Mouse (Mus musculus) layer of hippocampus, adult 8-10 months (tissue): Measurements from ENCODE around the gene Zhx3. TPM values are rescaled to one million over a fixed set of nuclear protein-coding genes. Genes with fewer than 3 reads are reported as not detected.
A peak's percentile ranks its signal among the peaks of the same experiment; 100 is the strongest.

Experiments used
- DNase-seq, 2 experiments: peaks; one replicate each; pipeline ENCODE4 v3.0.0; 2022; ENCODE audit warnings: low spot score in 2 of 2
- total RNA-seq, 4 experiments: library from RNA; stranded (reverse); gene quantifications; 2 replicates each; pipeline ENCODE4 v1.2.4; 2022

Gene Zhx3
- 100 to 1,000 TPM in 2 of 4 experiments, 10 to 100 TPM in 2; 74.2 to 102 (median 92.4) TPM for total RNA-seq

DNA sequence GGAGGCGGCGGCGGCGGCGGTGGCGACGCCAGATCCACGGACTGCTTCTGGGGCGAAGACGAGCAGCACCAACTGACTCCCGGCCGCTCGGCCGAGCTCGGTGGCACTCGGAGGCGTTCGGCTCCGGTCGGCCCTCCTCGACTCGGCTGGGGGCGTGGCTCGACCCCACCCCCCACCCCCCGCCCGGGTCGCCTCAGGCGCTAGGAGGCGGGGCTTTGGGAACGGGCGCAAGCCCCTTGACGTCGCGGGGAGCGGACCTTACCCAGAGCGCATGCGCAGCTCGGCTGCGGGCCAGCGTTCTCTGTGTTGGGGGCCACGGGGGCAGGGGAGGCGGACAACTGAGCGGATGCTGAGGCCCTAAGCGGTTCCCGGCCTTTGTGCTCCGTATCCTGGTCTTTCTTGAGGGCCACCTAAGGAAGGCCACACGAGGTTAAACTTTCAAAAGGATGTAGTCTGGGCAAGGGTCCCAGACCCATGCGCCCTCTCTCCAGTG lies at the start of gene Zhx3:
Gene Zhx3 (minus strand): TSS at position 109 of the 493 bp plus-strand sequence.
- DNase-seq: peak; percentile 86 to 91

DNA sequence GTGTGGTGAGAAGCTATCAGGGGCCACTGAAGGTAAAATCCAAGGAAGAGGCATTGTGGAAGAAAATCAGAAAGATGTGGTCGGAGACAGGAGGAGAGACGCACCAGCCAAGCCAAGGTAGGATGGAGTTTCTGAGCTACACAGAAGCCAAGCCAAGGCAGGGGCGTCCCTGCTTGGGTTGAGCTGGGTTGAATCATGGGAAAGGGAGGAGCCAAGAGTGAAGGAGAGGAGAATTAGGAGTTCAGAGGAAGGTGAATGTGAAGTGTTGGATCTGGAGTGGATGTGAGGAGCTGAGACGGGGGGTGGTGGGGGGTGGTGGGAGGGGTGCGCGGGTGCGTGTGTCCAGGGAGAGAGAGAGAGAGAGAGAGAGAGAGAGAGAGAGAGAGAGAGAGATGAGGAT lies 48.5 kb upstream of the Zhx3 start:
- no peak for DNase-seq

DNA sequence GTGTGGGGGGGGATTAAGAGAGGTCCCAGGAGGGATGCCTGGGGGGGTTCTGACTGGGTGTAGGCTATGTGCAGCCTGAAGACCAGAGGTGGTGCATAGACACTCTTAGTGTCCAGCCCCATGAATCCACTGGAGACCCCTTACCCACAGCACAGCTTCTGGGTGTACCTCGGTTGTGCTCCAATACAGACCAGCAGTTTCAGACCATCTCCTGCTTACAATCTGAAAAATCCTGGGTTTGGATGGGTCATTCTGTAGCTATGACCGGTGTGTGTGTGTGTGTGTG lies 46.1 kb upstream of the Zhx3 start:
- no peak for DNase-seq

DNA sequence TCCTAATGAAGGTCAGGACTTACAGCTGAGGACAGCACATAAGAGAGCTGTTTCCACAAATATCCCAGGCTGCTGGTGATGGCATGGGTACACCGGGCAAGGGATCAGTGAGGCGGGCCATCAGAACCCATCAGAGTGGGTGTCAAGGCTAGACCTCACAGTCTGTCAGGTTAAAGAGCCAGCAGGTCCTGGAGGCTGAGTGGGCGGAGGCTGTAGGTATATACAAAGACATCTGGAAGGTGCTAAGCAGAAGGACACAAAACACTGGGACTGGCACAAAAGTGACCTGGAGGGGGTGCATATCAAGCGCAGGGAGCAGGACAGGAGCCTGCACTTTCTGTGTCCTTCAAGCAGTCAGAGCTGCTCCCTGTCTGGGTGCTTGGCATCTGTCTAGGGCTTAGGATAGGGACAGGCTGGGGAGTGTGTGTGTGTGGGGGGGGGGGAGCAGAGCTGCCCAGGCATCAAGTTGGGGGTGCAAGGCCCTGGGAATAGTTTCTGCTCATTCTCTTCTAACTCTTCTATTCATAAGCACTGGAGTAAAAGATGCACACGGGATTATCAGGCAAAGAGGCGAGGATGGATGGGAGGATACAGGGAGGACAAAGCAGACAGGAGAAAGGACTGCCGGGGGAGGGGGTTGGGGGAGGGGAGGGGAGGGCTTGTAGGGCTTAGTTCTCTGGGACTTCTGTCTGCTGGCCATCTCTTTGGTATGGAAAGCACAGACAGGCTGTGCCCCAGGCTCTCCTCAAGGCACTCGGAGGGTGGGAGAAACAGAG lies 45.5 kb upstream of the Zhx3 start:
- no peak for DNase-seq

DNA sequence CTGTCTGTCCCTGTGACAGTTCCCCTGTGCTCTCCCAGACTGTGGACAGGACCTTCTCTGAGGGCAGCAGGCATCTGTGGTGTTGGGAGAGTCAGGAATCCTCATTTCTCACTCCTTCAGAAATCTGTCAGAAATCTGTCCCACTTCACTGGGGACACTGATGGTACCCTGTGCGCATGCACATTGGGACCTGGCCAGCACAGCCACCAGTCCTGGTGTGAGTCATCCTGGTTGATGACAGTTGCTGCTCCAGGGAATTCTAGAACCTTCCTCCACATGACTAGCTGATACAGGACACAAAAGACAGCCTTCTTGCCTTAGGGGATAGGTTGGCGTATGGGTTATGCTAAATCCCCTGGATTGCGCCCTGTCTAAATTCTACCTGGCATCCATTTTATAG lies 44.5 kb upstream of the Zhx3 start:
- no peak for DNase-seq

DNA sequence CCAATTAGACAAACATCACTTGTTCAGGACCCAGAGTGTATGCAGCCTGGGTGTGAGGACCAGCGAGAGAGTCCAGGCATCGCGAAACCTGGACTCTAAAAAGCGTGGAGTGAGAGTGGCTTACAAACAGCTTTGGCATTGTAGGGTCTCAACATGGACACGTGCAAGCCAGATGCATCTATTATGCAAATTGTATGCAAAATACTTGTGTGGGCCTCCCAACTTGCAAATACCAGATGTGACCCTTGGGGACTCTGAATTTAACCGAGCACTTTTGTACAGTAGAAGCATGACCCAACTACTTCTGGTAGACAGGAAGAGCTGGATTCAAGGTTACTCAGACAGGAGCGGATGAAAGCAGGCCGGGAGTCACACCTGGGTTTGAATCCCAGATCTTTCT lies 43.9 kb upstream of the Zhx3 start:
- no peak for DNase-seq

DNA sequence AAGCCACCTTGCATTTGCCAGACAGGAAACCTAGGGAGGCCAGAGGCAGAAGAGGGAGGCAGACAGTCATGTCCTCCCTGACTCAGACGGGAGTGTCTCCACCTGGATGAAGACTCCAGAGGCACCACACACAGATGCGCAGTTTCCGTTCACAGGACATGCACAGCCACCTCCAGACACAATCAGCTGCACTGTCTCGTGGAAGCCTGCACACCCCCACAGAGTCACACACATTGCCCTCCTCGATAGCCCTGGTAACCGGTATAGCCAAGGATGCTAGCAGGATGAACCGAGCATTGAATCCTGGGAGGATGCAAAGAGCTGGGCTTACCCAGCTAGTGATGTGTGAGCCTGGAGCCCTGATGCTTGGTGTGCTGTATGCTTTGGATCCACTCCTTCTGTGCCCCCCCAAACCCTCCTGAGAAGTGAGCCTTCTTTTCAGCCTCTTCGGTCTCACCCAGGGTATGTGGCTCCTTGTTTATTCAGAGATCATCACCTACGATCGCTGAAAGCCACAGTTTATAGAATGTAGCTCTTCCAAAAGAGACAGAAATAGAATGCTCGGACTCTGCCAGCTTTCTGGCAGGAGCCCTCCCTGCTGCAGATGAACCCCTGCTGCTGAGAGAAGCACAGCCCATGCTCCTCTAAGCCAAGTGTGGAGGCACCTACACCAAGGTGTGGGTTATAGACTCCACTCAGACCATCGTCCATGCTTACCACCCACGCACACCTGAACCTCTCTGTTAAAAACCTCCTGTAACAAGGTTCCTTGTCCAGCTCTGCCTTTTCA lies 43.2 kb upstream of the Zhx3 start:
- no peak for DNase-seq

DNA sequence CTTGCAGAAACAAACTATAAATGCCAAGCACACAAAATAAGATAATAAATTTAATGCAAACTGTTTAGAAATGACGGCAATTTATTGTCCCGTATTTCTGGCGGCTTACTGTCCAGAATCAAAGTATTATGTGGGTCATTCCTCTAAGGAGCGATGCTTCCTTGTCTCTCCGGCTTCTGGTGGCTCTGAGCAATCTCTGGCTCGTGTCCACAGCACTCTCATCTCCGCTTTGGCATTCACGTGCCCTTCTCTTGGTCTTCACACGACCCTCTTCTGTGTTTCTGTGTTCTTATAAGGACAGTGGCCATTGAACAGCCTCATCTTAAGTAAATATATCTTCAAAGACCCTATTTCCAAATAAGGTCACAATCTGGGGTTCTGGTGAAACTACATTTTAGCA lies 41.9 kb upstream of the Zhx3 start:
- DNase-seq: no peak

DNA sequence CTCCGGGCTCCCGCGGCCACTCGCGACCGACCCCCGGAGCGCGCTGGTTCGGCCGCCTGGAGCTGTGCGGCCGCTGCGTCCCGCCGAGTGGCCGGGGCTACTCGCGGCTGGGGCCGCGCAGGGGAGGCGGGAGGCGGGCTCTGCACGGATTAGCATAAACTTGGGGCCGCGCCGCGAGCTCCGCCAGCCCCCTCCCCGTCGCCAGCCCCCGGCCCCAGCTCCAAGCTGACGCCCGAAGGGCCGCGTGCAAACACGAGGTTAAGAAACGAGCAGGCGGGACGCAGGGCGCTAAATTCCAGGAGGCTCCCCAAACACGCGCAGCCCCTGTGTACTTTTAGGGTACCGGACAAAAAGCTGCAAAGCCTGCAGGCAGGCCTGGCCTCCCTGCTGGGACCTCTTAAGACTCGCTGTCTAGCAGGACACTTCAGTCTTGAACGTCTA lies 39.5 kb upstream of the Zhx3 start, which contains the start of gene Emilin3:
Gene Emilin3 (minus strand): TSS at position 98 of the 441 bp plus-strand sequence.
- DNase-seq: no peak

DNA sequence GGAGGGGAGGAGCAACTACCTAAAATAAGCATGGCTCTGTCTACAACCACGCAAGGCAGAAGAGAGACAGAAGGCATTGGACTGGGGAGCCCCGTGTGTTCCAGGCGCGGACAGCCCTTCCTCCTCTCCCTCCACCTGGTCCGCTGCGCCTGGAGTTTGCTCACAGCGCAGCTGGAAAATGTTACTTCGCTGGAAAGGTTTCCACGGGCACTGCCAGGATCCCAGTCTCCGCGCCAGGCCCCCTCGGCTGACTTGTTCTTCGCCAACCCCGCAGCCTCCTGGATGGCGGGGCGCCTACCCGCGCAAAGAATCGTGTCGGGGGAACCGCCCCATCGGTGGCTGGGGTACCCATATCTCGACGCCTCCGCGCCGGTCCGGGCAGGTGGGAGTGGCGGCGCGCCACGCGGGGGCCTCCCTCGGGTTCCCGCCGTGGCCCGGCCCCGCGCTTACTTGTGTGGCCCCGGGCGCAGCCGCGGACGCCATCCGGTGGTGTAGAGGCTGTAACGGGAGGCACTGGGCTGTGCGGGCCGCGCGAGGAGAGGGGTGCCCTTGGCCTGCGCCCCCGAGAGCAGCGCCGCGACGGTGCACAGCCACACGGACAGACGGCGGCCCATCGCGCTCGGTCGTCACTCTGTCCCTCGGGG lies 38.9 kb upstream of the Zhx3 start:
- no peak for DNase-seq

DNA sequence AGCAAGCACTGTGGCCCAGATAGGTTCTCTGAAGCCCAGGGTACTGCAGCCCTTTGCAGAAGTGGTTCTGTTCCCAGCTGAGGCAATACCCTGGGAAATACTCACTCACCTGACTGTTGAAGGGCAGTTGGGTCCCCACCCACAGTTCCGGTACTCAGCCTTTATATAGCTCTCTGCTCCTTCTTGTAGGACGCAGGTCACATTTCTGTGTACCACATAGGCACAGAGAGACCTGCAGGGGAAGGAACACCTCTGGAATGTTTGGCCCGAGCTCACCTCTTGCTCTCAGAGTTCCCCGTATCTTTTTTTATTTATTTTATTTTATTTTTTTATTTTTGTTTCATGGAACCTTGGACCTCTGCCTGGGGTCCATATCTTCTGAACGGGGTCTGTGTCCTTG lies 37.8 kb upstream of the Zhx3 start:
- no peak for DNase-seq

DNA sequence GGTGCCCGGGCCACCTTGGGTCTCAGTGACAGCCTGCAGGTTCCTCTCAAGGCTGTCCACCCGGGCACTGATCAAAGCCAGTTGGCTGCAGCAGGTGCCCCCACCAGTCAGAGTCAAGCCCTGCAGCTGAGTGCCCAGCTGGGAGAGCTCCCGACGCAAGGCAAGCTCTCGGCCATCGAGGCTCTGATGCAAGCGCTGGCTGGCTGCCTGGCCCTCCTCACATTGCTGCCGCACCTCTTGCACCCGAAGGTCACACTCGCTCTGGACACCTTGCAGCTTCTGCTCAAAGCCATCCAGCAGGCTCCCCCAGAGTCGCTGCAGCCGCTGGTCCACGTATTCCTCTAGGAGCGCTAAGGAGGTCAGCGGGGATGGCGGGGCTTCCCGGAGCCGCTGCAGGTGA lies 35.8 kb upstream of the Zhx3 start:
- no peak for DNase-seq

DNA sequence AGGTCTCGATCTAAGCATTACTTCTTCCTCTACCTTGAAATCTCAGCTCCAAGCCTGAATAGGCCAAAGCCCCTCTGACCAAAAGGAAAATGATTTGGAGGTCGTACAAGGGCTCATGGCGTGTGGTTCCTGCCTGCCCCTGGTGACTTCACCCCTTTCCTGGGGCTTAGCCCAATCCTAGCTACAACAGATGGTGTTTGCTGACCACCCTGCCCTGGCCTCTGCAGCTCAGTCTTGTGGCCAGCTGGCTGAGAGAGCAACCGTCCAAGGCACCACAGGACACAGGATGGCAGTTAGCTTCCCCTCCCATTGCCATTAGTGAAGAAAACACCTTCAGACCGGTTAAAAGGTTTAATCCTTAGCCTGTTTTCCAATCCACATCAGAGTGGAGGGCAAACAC lies 33.3 kb upstream of the Zhx3 start:
- no peak for DNase-seq

DNA sequence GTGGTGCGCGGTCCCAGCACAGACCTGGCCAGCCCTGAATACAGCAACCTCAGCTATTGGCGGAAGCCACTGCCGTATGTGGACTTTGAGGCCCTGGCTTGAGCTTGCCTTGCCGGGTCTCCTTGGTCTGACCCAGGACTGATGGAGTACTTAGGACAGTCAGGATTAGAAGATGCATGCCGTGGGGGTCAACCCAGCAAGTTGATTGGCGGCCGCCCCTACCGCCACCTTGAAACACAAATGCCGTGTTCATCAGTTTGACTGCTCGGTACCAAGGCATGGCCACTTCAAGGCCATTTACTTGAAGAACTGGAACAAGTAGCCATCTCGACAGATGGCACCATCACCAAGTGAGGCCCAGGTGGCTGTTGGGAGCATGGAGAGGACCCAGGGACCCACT lies 32.5 kb upstream of the Zhx3 start:
- no peak for DNase-seq

DNA sequence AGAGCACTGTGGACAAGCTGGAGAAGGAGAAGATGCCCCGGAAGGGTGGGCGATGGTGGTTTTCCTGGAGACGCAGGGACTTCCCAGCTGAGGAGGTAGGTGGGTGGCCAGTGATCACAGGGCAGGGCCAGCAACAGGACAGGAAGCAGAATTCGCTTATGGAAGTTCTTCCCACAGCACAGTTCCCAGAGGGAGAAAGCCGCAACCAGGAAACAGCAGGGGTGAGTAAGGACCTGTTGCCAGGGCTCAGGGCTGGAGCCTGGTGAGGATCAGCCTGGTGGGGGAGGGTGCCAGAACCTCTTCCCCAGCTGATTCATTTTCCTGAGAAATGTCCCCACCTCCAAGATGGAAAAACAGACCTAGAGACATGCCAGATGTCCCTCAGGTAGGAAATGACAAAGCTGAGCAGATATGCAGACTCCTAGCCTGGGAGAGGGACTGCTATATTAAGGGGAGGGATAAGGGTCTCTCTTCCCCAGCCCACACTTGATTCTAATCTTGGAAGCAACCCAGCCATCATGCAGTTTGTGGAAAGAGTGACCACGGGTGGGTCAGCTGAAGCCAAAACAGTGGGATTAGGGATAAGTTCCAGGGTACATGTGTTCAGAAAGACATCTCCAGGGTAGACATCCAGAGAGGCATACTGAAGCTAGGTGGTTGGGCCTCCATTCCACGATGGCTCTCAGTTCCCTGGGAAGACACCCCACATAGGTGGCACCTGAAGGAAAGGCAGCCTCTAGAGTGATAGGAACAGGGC lies 29.0 kb upstream of the Zhx3 start:
- DNase-seq: no peak

DNA sequence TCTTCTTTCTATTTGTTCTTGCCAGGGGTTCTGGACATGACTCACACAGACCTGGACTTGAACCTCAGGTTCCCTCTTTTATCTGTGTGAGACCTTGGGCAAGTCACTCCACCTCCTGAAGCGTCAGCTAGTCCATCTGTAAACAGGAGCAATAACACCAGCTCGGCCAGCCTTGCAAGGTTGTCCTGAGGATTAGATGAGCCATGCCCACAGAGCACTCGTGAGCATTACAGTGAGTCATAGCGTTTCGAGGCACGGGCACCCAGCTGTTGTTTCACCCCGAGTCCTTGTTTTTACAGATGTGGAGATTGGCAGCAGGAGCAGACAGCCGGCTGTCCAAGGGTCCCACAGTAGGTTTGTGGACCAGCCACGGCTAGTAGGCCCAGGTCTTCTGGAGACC lies 18.9 kb upstream of the Zhx3 start:
- no peak for DNase-seq

DNA sequence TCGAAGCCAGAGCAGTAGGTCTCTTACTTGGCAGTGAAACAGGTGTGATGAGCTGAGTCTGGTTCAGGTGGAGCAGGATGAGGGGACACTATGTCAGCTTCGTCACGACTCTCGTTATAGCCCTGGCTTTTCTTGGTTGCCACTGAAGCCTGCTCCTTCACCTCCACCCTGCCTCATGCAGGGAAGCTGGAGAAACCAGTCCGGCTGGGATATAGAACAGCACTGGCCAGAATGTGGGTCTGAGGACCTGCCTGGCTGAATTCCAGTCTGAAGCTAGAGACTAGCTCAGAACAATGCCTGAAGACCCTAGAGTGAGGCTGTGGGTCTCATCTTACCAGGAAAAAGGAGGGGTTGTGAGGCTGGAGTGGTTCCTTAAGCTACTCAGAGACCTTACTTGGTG lies 18.2 kb upstream of the Zhx3 start:
- DNase-seq: no peak

DNA sequence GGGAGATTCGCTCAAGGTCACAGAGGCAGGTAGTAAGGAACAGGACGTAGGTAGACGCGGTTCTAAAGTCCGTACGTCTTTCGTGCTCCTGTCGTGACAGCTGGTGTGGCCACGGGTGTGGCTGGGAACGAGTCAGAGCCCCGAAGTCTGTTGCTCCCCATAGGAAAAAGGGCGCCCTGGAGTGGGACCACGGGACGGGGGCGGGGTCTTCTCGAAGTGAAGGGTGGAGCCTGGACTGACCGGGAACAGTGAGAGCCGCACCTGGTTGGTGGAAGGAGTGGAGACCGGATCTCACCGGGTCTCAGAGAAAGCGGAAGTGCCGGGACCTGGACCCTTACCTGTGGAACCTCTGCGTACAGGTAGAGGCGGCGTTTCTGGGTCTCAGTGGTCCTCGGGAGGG lies 15.1 kb upstream of the Zhx3 start:
- no peak for DNase-seq

DNA sequence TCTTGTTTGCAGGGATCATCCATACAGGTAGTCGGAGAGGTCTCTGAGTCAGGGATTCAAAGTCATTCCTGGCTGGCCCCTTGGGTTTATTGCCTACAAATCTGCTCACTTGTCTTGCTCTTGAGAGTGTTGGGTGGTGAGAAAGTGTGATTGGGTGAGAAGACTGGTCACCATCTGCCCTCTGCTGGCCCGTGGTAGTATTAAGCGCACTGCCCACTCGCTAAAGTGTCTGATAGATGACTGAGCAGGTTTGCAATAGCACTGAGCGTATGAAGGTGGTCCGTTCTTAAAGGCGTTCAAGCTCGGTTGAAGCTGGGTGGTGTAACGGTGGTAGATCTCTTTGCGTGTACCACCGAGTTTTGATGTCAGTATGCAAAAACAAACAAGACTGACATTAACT lies 14.5 kb upstream of the Zhx3 start:
- DNase-seq: peak; percentile 70 to 87

DNA sequence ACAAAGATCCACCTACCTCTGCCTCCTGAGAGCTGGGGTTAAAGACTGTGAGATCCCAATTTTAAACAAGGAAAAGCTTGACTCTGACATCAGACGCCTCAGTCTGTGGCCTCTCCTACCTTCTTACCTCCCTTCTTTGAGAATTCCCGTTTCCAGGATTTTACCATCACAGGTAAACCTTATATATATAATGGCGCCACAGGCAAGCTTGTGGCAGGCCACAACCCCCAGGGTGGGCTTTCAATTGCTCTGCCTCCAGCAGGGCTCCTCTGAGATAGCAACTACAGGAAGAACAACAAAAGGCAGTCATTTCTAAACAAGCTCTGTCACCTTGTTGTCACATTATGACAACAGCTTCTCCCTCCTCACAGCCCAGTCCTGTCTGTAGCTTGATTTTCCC lies 13.4 kb upstream of the Zhx3 start:
- no peak for DNase-seq

DNA sequence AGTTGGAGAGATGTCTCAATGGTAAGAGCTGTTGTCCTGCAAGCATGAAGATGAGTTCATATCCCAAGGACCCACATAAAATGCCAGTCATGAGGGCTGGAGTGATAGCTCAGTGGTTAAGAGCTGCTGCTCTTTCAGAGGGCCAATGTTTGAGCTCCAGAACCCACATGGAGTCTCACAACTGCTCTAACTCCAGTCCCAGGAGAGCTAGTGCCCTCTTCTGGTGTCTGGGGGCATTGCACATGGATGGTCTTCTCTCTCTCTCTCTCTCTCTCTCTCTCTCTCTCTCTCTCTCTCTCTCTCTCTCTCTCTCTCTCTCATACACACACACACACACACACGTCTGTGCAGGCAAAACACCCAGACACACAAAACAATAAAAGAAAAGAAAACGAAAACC lies 12.0 kb upstream of the Zhx3 start:
- DNase-seq: no peak

DNA sequence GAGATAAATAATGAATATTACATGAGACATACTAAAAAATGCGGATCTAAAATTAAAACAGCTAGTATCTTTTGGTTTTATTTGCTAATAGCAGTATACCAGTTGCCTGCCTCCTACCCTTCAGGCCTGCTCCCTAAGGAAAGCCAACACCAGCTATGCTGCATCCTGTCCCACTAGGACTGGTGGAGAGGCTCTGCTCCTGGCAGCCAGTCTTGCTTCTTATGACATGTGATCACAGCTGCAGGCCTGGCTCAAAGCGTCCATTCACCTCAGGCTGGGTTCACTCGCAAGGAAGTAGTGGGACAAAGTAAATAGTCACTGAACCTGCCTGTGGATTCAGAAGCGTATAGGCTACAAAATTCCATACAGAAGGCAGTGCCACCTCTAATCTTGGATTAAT lies 11.1 kb upstream of the Zhx3 start:
- peak in 1 of 2 experiments; percentile 28 for DNase-seq
